Mouse (Mus musculus): ENCODE data around the gene Gm49380.
A peak's percentile ranks its signal among the peaks of the same experiment; 100 is the strongest.

Gene Gm49380

GRCm38 (mm10) chr9:44087761-44088455 lies 25.4 kb downstream of the Gm49380 start:
- DNase-seq = peak; percentile 65

GRCm38 (mm10) chr9:44086960-44087359 lies 26.3 kb downstream of the Gm49380 start:
- peak; percentile 76 for DNase-seq

GRCm38 (mm10) chr9:44085741-44086665 lies 27.3 kb downstream of the Gm49380 start:
- peak; percentile 91 for DNase-seq

GRCm38 (mm10) chr9:44085276-44085675 lies 28.0 kb downstream of the Gm49380 start:
- no peak for DNase-seq

GRCm38 (mm10) chr9:44084659-44085229 lies 28.6 kb downstream of the Gm49380 start:
- peak; percentile 98 for DNase-seq

- DNase-seq = peak; percentile 63
Observed at GRCm38 (mm10) chr9:44084236-44084635, 29.1 kb downstream of the Gm49380 start.

GRCm38 (mm10) chr9:44083392-44084121 lies 29.7 kb downstream of the Gm49380 start:
- DNase-seq = peak; percentile 94

- no peak for DNase-seq
Observed at GRCm38 (mm10) chr9:44082266-44082665, 31.0 kb downstream of the Gm49380 start.

- no peak for DNase-seq
Observed at GRCm38 (mm10) chr9:44081581-44081980, 31.7 kb downstream of the Gm49380 start.

- peak; percentile 67 for DNase-seq
Observed at GRCm38 (mm10) chr9:44080953-44081352, 32.3 kb downstream of the Gm49380 start.

- DNase-seq = peak; percentile 96
Observed at GRCm38 (mm10) chr9:44079997-44080780, 33.1 kb downstream of the Gm49380 start.

- DNase-seq = peak; percentile 98
Observed at GRCm38 (mm10) chr9:44078955-44079756, 34.1 kb downstream of the Gm49380 start.

GRCm38 (mm10) chr9:44078136-44078797 lies 35.0 kb downstream of the Gm49380 start:
- DNase-seq = peak; percentile 83

GRCm38 (mm10) chr9:44077266-44077910 lies 35.9 kb downstream of the Gm49380 start:
- peak; percentile 26 for DNase-seq

- peak; percentile 95 for DNase-seq
Observed at GRCm38 (mm10) chr9:44076764-44077120, 36.6 kb downstream of the Gm49380 start.

GRCm38 (mm10) chr9:44075996-44076763 lies 37.1 kb downstream of the Gm49380 start:
- peak; percentile 66 for DNase-seq

GRCm38 (mm10) chr9:44075276-44075995 lies 37.9 kb downstream of the Gm49380 start:
- peak; percentile 55 for DNase-seq
